Mouse (Mus musculus): ENCODE measurements around the gene Ddn.

GRCm38 (mm10) chr15:98853161-98853937, 44.1 kb upstream of the Ddn start:
- no peak for TF ChIP-seq CTCF (conservative IDR thresholded peaks at IDR 0.05; ENCODE audit: low read length)
- TF ChIP-seq POU5F1 (IDR thresholded peaks at IDR 0.05; ENCODE audit: borderline replicate concordance, low read length): no peak
